Mouse (Mus musculus) intestine, postnatal 0 days (tissue): ENCODE data around the gene Tmem212. TPM values are rescaled to one million over a fixed set of nuclear protein-coding genes. Genes with fewer than 3 reads are reported as not detected.

Source experiments
- ATAC-seq: fragments of 200-750 bp; cut with Nextera tagmentation; 2 replicates; pipeline ENCODE4 v1.8.0; 2017; ENCODE audit warnings: mild to moderate bottlenecking, moderate TSS enrichment, moderate library complexity
- H3K27ac ChIP-seq: fragments of 300-500 bp; sonication (generic); 2 replicates; pipeline ENCODE4 v1.5.1; 2014; ENCODE audit warnings: mild to moderate bottlenecking, low read depth, low read length, moderate library complexity
- H3K27me3 ChIP-seq: fragments of 300-500 bp; sonication (generic); replicated peaks from 2 replicates; pipeline ENCODE4 v1.6.1; 2014; ENCODE audit warnings: low read length, mixed read lengths; ENCODE audit not compliant: control insufficient read depth, insufficient read depth
- H3K36me3 ChIP-seq: fragments of 300-500 bp; sonication (generic); 2 replicates; pipeline ENCODE4 v1.6.1; 2014; ENCODE audit warnings: mild to moderate bottlenecking, moderate library complexity; ENCODE audit not compliant: control insufficient read depth, insufficient read depth
- H3K4me1 ChIP-seq: fragments of 300-500 bp; sonication (generic); replicated peaks from 2 replicates; pipeline ENCODE4 v1.6.1; 2014; ENCODE audit warnings: antibody characterized with exemption, low read length, mixed read lengths; ENCODE audit not compliant: control insufficient read depth, insufficient read depth
- H3K4me2 ChIP-seq: fragments of 300-500 bp; sonication (generic); replicated peaks from 2 replicates; pipeline ENCODE4 v1.6.1; 2014; ENCODE audit warnings: low read depth, mild to moderate bottlenecking, moderate library complexity
- H3K4me3 ChIP-seq: fragments of 300-500 bp; sonication (generic); 2 replicates; pipeline ENCODE4 v1.5.1; 2014; ENCODE audit warnings: low read depth, low read length
- H3K9ac ChIP-seq: fragments of 300-500 bp; sonication (generic); 2 replicates; pipeline ENCODE4 v1.6.1; 2014; ENCODE audit warnings: mild to moderate bottlenecking, low read depth, low read length
- H3K9me3 ChIP-seq: fragments of 300-500 bp; sonication (generic); 2 replicates; pipeline ENCODE4 v1.6.1; 2016; ENCODE audit warnings: mixed run types; ENCODE audit not compliant: control insufficient read depth
- CTCF ChIP-seq: sonication (generic); IDR thresholded peaks from 2 replicates; pipeline ENCODE4 v1.5.1; 2016; ENCODE audit warnings: low read depth, mild to moderate bottlenecking, control low read depth, antibody characterized with exemption, moderate library complexity
- WGBS: fragments of 180-500 bp; shearing (Covaris S2); extraction: QIAGEN DNeasy Blood & Tissue Kit; methylation state at CpG from one replicate; pipeline ENCODE4 v1.1.7; 2014; 5-methylcytosine and 5-hydroxymethylcytosine counted together
- polyA plus RNA-seq: library from polyadenylated mRNA; unstranded; fragments of >200 nt; fragmentation: Nextera tagmentation; extraction: Ambion mirVana; gene quantifications from 2 replicates; pipeline ENCODE4 v1.2.1, GENCODE M21; 2015

Gene Tmem212
- polyA plus RNA-seq, 1 experiment from 2014 or later = 0.29 TPM

GRCm38 (mm10) chr3:27825985-27826384 lies 70.2 kb downstream of the Tmem212 start:
- TF ChIP-seq CTCF = no peak
- H3K4me1 ChIP-seq = no peaks in the 10 kb centered on the region
- ATAC-seq = peak; percentile 59
- no peak overlapping the region for H3K27ac ChIP-seq
- H3K27me3 ChIP-seq = no peaks in the 10 kb centered on the region
- no peak overlapping the region for H3K9ac ChIP-seq
- no peaks in the 10 kb centered on the region for H3K9me3 ChIP-seq
- no peak overlapping the region for H3K4me3 ChIP-seq
- 47% methylated on average over 4 of the region's 4 CpGs for WGBS
- H3K36me3 ChIP-seq = no peaks in the 10 kb centered on the region
- no peak overlapping the region for H3K4me2 ChIP-seq

Other genes with a start within 250 kb of the Tmem212 start
- 13.3 and 14.9 TPM in 2 replicates for gene Fndc3b, start 185.1 kb downstream of the Tmem212 start, polyA plus RNA-seq
- gene Pld1, start 42.3 kb upstream of the Tmem212 start, polyA plus RNA-seq = 18.1 and 19.2 TPM in 2 replicates